Mouse (Mus musculus): Measurements from ENCODE around the gene Igf2bp3. TPM values are rescaled to one million over a fixed set of nuclear protein-coding genes. Genes with fewer than 3 reads are reported as not detected.
A peak's percentile ranks its signal among the peaks of the same experiment; 100 is the strongest.

The Igf2bp3 gene
- polyA plus RNA-seq, 1 experiment from 2014 or later, result 107 TPM

DNA sequence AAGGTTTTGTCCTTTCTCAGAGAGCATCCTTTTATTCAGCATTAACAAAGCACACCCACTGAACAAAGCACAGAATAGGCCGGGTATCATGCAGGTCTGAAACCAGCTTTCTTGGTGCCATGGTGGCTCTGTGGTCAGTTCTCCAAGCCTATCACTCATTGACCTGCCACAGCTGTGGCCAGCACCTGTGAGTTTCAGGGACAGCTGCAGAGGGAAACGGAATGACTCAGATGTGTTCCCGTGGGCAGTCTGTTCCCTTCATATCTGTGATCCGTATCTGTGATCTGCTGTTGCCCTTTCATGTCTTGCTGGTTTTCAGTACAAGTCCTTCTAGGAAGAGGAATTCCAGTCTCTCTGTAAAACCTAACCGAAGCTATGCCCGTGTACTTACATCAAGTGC is 168.3 kb downstream of the Igf2bp3 start:
- H3K27me3 ChIP-seq, result peaks cover 8% of the 10 kb centered on the region; the same call in 1 of the 2 replicates
- ATAC-seq (ENCODE audit: low FRiP score), result no peak
- WGBS, result 73% methylated on average over 6 of the region's 6 CpGs
- H3K27ac ChIP-seq, result no peak overlapping the region
- H3K9ac ChIP-seq, result no peak overlapping the region
- no peak overlapping the region for H3K4me3 ChIP-seq (replicated peaks)
- no peak overlapping the region for H3K4me2 ChIP-seq
- H3K9me3 ChIP-seq, result no peaks in the 10 kb centered on the region
- H3K36me3 ChIP-seq (replicated peaks), result no peaks in the 10 kb centered on the region
- H3K4me1 ChIP-seq, result no peaks in the 10 kb centered on the region; the same call in 1 of the 2 replicates

GRCm38 (mm10) chr6:49039470-49040180 is 175.1 kb downstream of the Igf2bp3 start:
- Histone ChIP-seq H3K27ac (no peak overlapping the region), H3K9ac (0 out of 2 replicates have a peak overlapping the region, but pooled peaks have one; percentile 33), H3K4me2 (peak overlapping the region; percentile 48), H3K4me3 (replicated peaks) (peak overlapping the region; percentile 32), H3K36me3 (replicated peaks) (no peaks in the 10 kb centered on the region), H3K4me1 (peaks cover 9% of the 10 kb centered on the region), H3K9me3 (no peaks in the 10 kb centered on the region), H3K27me3 (peaks cover 23% of the 10 kb centered on the region)
- WGBS, result 12% methylated on average over 18 of the region's 18 CpGs
- ATAC-seq (ENCODE audit: low FRiP score), result peak; percentile 51; the same call in 1 of the 2 replicates

- Histone ChIP-seq H3K27me3 (peaks cover 23% of the 10 kb centered on the region), H3K4me2 (no peak overlapping the region), H3K4me3 (replicated peaks) (no peak overlapping the region), H3K9ac (no peak overlapping the region), H3K36me3 (replicated peaks) (no peaks in the 10 kb centered on the region), H3K4me1 (peaks cover 9% of the 10 kb centered on the region), H3K9me3 (no peaks in the 10 kb centered on the region), H3K27ac (no peak overlapping the region)
- no peak for ATAC-seq (ENCODE audit: low FRiP score)
- WGBS, result 68% methylated on average over 12 of the region's 12 CpGs
Observed at GRCm38 (mm10) chr6:49037268-49037662, 177.5 kb downstream of the Igf2bp3 start.

GRCm38 (mm10) chr6:49036275-49037267 is 178.2 kb downstream of the Igf2bp3 start, which contains the start of gene Gpnmb:
Gene Gpnmb (plus strand): TSS chr6:49036546.
- no peak within 1 kb of the TSS for H3K4me3 ChIP-seq (replicated peaks)
- no peaks in the 10 kb centered on the region for H3K9me3 ChIP-seq
- no peaks in the 10 kb centered on the region for H3K36me3 ChIP-seq (replicated peaks)
- H3K4me2 ChIP-seq, result 0 out of 2 replicates have a peak within 1 kb of the TSS, but pooled peaks have one; percentile 4
- H3K9ac ChIP-seq, result no peak within 1 kb of the TSS
- peaks cover 9% of the 10 kb centered on the region for H3K4me1 ChIP-seq
- H3K27ac ChIP-seq, result no peak within 1 kb of the TSS
- 45% methylated on average over 28 of the region's 28 CpGs for WGBS
- ATAC-seq (ENCODE audit: low FRiP score), result no peak
- peaks cover 23% of the 10 kb centered on the region for H3K27me3 ChIP-seq

Other genes starting within 250 kb of the Igf2bp3 start
- not detected in 2 replicates for gene Doxl2, start 240.0 kb downstream of the Igf2bp3 start, polyA plus RNA-seq (2016; fragmentation: Nextera tagmentation; extraction: Ambion mirVana)
- not detected in 2 replicates for gene Svs1, start 228.1 kb downstream of the Igf2bp3 start, polyA plus RNA-seq (2016; fragmentation: Nextera tagmentation; extraction: Ambion mirVana)
- 0.19 and 0.82 TPM in 2 replicates for gene Gpnmb, start 178.4 kb downstream of the Igf2bp3 start, polyA plus RNA-seq (2016; fragmentation: Nextera tagmentation; extraction: Ambion mirVana)
- gene Malsu1, start 141.2 kb downstream of the Igf2bp3 start, polyA plus RNA-seq (2016; fragmentation: Nextera tagmentation; extraction: Ambion mirVana), result 58.7 and 67.8 TPM in 2 replicates
- 164 and 168 TPM in 2 replicates for gene Tra2a, start 49.1 kb upstream of the Igf2bp3 start, polyA plus RNA-seq (2016; fragmentation: Nextera tagmentation; extraction: Ambion mirVana)
- 5.7 and 6.0 TPM in 2 replicates for gene Ccdc126, start 104.3 kb upstream of the Igf2bp3 start, polyA plus RNA-seq (2016; fragmentation: Nextera tagmentation; extraction: Ambion mirVana)
- 5.0 and 5.8 TPM in 2 replicates for gene Fam221a, start 152.8 kb upstream of the Igf2bp3 start, polyA plus RNA-seq (2016; fragmentation: Nextera tagmentation; extraction: Ambion mirVana)
- 0.10 TPM in 1 of 2 replicates, not detected in the other for gene Stk31, start 180.6 kb upstream of the Igf2bp3 start, polyA plus RNA-seq (2016; fragmentation: Nextera tagmentation; extraction: Ambion mirVana)

All from forebrain, embryonic 12.5 days (tissue).